ENCODE assay signal across 7 mouse cellular contexts in genomic region chr11:33873071-33873781, GRCm38 (mm10).
DNase-seq lines count a peak whose midpoint lies in the region; ATAC-seq lines count a peak whose summit lies in the region.

No protein-coding gene starts in this region.

- no peak overlapping the region for H3K4me2 ChIP-seq in heart, embryonic 16.5 days (ENCODE audit: low read depth, low read length)
- H3K4me2 ChIP-seq in liver, embryonic 11.5 days: peak overlapping the region; percentile 48

- H3K4me3 ChIP-seq in heart, embryonic 16.5 days (ENCODE audit: low read length): no peak overlapping the region
- H3K4me3 ChIP-seq in liver, embryonic 11.5 days (ENCODE audit: low read depth, low read length): no peak overlapping the region

- peak; percentile 58 for DNase-seq in R1 (ENCODE audit: low read depth, low spot score)
- DNase-seq in adrenal gland, postnatal 4 days (ENCODE audit: low spot score in 2 of 2): peak; percentile 26 to 46
- DNase-seq in liver, embryonic 11.5 days (ENCODE audit: low spot score): peak; percentile 44
- DNase-seq in retina, postnatal 1 day: peak; percentile 49
- no peak for DNase-seq in right cerebral cortex, postnatal 36 days (ENCODE audit: low spot score in 2 of 2)
- no peak for DNase-seq in layer of hippocampus, adult 9-11 months

- peaks cover 3% of the 10 kb centered on the region; the same call in 1 of the 2 replicates for H3K9me3 ChIP-seq in heart, embryonic 16.5 days (replicated peaks; ENCODE audit: control insufficient read depth, low read length)
- H3K9me3 ChIP-seq in liver, embryonic 11.5 days (ENCODE audit: control insufficient read depth, low read length): no peaks in the 10 kb centered on the region

- H3K36me3 ChIP-seq in heart, embryonic 16.5 days (ENCODE audit: control insufficient read depth, insufficient read depth): no peaks in the 10 kb centered on the region
- H3K36me3 ChIP-seq in liver, embryonic 11.5 days (ENCODE audit: control insufficient read depth, insufficient read depth, low read length): no peaks in the 10 kb centered on the region

- H3K9ac ChIP-seq in heart, embryonic 16.5 days (ENCODE audit: low read length): no peak overlapping the region
- H3K9ac ChIP-seq in liver, embryonic 11.5 days (ENCODE audit: low read depth, low read length): no peak overlapping the region

- H3K27me3 ChIP-seq in heart, embryonic 16.5 days (ENCODE audit: control insufficient read depth, insufficient read depth, low read length): no peaks in the 10 kb centered on the region
- no peaks in the 10 kb centered on the region for H3K27me3 ChIP-seq in liver, embryonic 11.5 days (replicated peaks; ENCODE audit: control insufficient read depth, insufficient read depth, low read length)

- H3K27ac ChIP-seq in heart, embryonic 16.5 days (ENCODE audit: low read length): peak overlapping the region; percentile 33; the same call in 1 of the 2 replicates
- no peak overlapping the region for H3K27ac ChIP-seq in liver, embryonic 11.5 days (ENCODE audit: low read depth, low read length)

- H3K4me1 ChIP-seq in heart, embryonic 16.5 days (ENCODE audit: control insufficient read depth, insufficient read depth, low read length): peaks cover 22% of the 10 kb centered on the region
- peaks cover 18% of the 10 kb centered on the region for H3K4me1 ChIP-seq in liver, embryonic 11.5 days (replicated peaks; ENCODE audit: control insufficient read depth, insufficient read depth, low read length)

- peak; percentile 87 for ATAC-seq in heart, embryonic 16.5 days (replicated peaks; ENCODE audit: extremely low read depth, insufficient read depth, low FRiP score)
- ATAC-seq in liver, embryonic 11.5 days (replicated peaks; ENCODE audit: low FRiP score): peak; percentile 85

- 40% methylated on average over 10 of the region's 10 CpGs for WGBS in heart, embryonic 16.5 days
- WGBS in liver, embryonic 11.5 days: 51% methylated on average over 10 of the region's 10 CpGs

Comparison
In these comparisons a context has a peak if more than half of its experiments do, and no peak if none do; other contexts are left out.
1. DNase-seq: peak in R1 (single experiment), adrenal gland, postnatal 4 days (2 of 2), liver, embryonic 11.5 days (single experiment) and retina, postnatal 1 day (single experiment); none in right cerebral cortex, postnatal 36 days (0 of 2) and layer of hippocampus, adult 9-11 months (single experiment).